Mouse (Mus musculus) spleen, adult 2 months (tissue): Measurements from ENCODE around the gene Med12l.

Source experiments
- CTCF ChIP-seq: fragments of 200-500 bp; IDR thresholded peaks from 2 replicates; pipeline ENCODE4 v1.5.1; 2011; ENCODE audit warnings: mild to moderate bottlenecking, inconsistent platforms; ENCODE audit not compliant: insufficient read depth, insufficient read length, insufficient replicate concordance; ENCODE audit errors: extremely low read depth
- POLR2A ChIP-seq: fragments of 200-500 bp; IDR thresholded peaks from 2 replicates; pipeline ENCODE4 v1.6.1; 2011; ENCODE audit warnings: low read depth, low read length, inconsistent platforms

GRCm38 (mm10) chr3:58985816-58986215, 19.8 kb upstream of the Med12l start:
- no peak for TF ChIP-seq POLR2A
- TF ChIP-seq CTCF: no peak
